Mouse (Mus musculus): ENCODE measurements around the gene Gm14851. TPM values are rescaled to one million over a fixed set of nuclear protein-coding genes. Genes with fewer than 3 reads are reported as not detected.
"Not testable (repeated sequence)": the region's sequence is repeated elsewhere in the genome, so short reads cannot be mapped to it uniquely, and the experiment has no call there.

Gene Gm14851
- not detected for total RNA-seq (2021)
- long read RNA-seq, experiment 1, result 0 reads
- long read RNA-seq, experiment 2, result 0 reads

- not testable (repeated sequence) for DNase-seq
These were observed at the start of gene Gm14851 for GRCm38 (mm10) chr8:21095950-21096349. Gm14851 (minus strand) TSS chr8:21096050.

GRCm38 (mm10) chr8:21134342-21134741 lies 38.5 kb upstream of the Gm14851 start, which contains the start of gene Defa30:
Defa30 (plus strand) TSS chr8:21134642.
- not testable (repeated sequence) for DNase-seq

DNA sequence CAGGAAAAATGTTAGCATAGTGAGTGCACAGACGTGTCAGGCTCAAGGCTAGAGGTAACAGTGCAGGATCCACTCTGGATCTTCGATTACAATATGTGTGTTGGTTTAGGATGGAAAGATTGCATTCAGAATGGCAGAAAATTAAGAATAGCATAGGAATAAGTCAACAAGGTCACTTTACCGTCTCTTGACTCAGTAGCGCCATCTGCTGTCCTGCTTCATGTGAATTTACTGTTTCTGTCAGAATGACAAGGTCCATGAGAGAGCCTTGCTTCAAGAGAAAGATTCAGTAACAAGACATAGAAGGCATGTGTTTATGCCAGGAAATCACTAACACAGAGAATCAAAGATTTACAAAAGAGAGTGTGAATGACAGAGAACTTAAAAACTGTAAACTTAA lies 2.7 kb downstream of the Gm14851 start:
- peak; percentile 2 for DNase-seq

GRCm38 (mm10) chr8:21084142-21084541 lies 11.7 kb downstream of the Gm14851 start, which contains the start of gene Defa25:
Defa25 (plus strand) TSS chr8:21084442.
- DNase-seq, result not testable (repeated sequence)

- DNase-seq, result not testable (repeated sequence)
These were observed 31.1 kb downstream of the Gm14851 start, which contains the start of gene Defa35 for GRCm38 (mm10) chr8:21064738-21065137. Defa35 (plus strand) TSS chr8:21065038.

- DNase-seq, result not testable (repeated sequence)
These were observed 41.1 kb downstream of the Gm14851 start, which contains the start of gene Defa23 for GRCm38 (mm10) chr8:21054747-21055146. Defa23 (plus strand) TSS chr8:21055047.

Other genes with a start within 250 kb of the Gm14851 start
- not detected for gene Defb33, start 203.4 kb downstream of the Gm14851 start, total RNA-seq (2021)
- gene Gm15056, start 193.4 kb downstream of the Gm14851 start, total RNA-seq (2021), result not detected
- not detected for gene Gm6040, start 174.0 kb downstream of the Gm14851 start, total RNA-seq (2021)
- not detected for gene AY761185, start 151.3 kb downstream of the Gm14851 start, total RNA-seq (2021)
- gene Defa21, start 70.5 kb downstream of the Gm14851 start, total RNA-seq (2021), result not detected
- not detected for gene Defa23, start 41.0 kb downstream of the Gm14851 start, total RNA-seq (2021)
- gene Defa35, start 31.0 kb downstream of the Gm14851 start, total RNA-seq (2021), result not detected
- not detected for gene Defa25, start 11.6 kb downstream of the Gm14851 start, total RNA-seq (2021)
- not detected for gene Defa30, start 38.6 kb upstream of the Gm14851 start, total RNA-seq (2021)
- not detected for gene Defa22, start 66.2 kb upstream of the Gm14851 start, total RNA-seq (2021)
- not detected for gene Defa31, start 95.6 kb upstream of the Gm14851 start, total RNA-seq (2021)
- not detected for gene Gm15293, start 105.5 kb upstream of the Gm14851 start, total RNA-seq (2021)
- gene Gm15292, start 153.7 kb upstream of the Gm14851 start, total RNA-seq (2021), result not detected
- not detected for gene Defa27, start 219.5 kb upstream of the Gm14851 start, total RNA-seq (2021)
- gene Defa29, start 231.0 kb upstream of the Gm14851 start, total RNA-seq (2021), result not detected